Mouse (Mus musculus) liver, postnatal 0 days (tissue): Measurements from ENCODE around the gene Adora2b.

ENCODE experiments used
- CTCF ChIP-seq: sonication (generic); IDR thresholded peaks from 2 replicates; pipeline ENCODE4 v1.5.1; 2016; ENCODE audit warnings: antibody characterized with exemption, low read depth
- EP300 ChIP-seq: IDR thresholded peaks from 2 replicates; pipeline ENCODE4 v1.6.1; 2016; ENCODE audit warnings: antibody characterized with exemption, low read depth, mild to moderate bottlenecking

GRCm38 (mm10) chr11:62223962-62224361 lies 24.8 kb upstream of the Adora2b start:
- TF ChIP-seq CTCF (no peak), EP300 (no peak)
